Mouse (Mus musculus) MEL (cell line): ENCODE measurements around the gene Hoxb1. TPM values are rescaled to one million over a fixed set of nuclear protein-coding genes. Genes with fewer than 3 reads are reported as not detected.

Experiments used
- DNase-seq: peaks from one replicate; pipeline ENCODE4 v3.0.0; 2011; ENCODE audit warnings: low read depth, low spot score
- H3K27ac ChIP-seq: 2 replicates; pipeline ENCODE4 v1.5.1; 2012; ENCODE audit warnings: low read depth, mild to moderate bottlenecking, control low read depth, low read length, moderate library complexity; ENCODE audit not compliant: control insufficient read depth
- H3K27me3 ChIP-seq, 2 experiments: fragments of 150-350 bp in 1 of 2; sonication (generic) in 1 of 2; 2 replicates each; pipeline ENCODE4 v1.6.1; 2012; ENCODE audit warnings: low read length in 2 of 2, mild to moderate bottlenecking in 2 of 2, improper control_type of control experiment in 1 of 2, moderate library complexity in 1 of 2; ENCODE audit not compliant: insufficient read depth in 2 of 2, control insufficient read depth in 1 of 2
- H3K36me3 ChIP-seq, 2 experiments: 2 replicates each; pipeline ENCODE4 v1.6.1; 2012 to 2014; ENCODE audit warnings: low read length in 2 of 2, improper control_type of control experiment in 1 of 2, inconsistent platforms in 1 of 2, mild to moderate bottlenecking in 1 of 2; ENCODE audit not compliant: insufficient read depth in 2 of 2, control insufficient read depth in 1 of 2
- H3K4me1 ChIP-seq, 2 experiments: fragments of 150-350 bp in 1 of 2; sonication (generic) in 1 of 2; 2 replicates each; pipeline ENCODE4 v1.6.1; 2012; ENCODE audit warnings: low read length in 2 of 2, improper control_type of control experiment in 1 of 2, mild to moderate bottlenecking in 1 of 2; ENCODE audit not compliant: insufficient read depth in 2 of 2, control insufficient read depth in 1 of 2
- H3K4me3 ChIP-seq, 2 experiments: fragments of 150-350 bp in 1 of 2; sonication (generic) in 1 of 2; 2 replicates each; pipeline ENCODE4 v1.5.1; 2012; ENCODE audit warnings: low read depth in 2 of 2, low read length in 2 of 2, mild to moderate bottlenecking in 2 of 2, moderate library complexity in 2 of 2, control low read depth in 1 of 2, improper control_type of control experiment in 1 of 2; ENCODE audit not compliant: control insufficient read depth in 1 of 2, insufficient read depth in 1 of 2
- H3K79me2 ChIP-seq: 2 replicates; pipeline ENCODE4 v1.6.1; 2012; ENCODE audit warnings: mild to moderate bottlenecking, low read length, moderate library complexity; ENCODE audit not compliant: control insufficient read depth, poor library complexity, insufficient read depth
- H3K9ac ChIP-seq: 2 replicates; pipeline ENCODE4 v1.6.1; 2012; ENCODE audit warnings: low read depth, mild to moderate bottlenecking, control low read depth, low read length, moderate library complexity; ENCODE audit not compliant: control insufficient read depth, poor library complexity, severe bottlenecking
- H3K9me3 ChIP-seq: fragments of 150-350 bp; sonication (generic); replicated peaks from 2 replicates; pipeline ENCODE4 v1.6.1; 2012; ENCODE audit warnings: mild to moderate bottlenecking, low read length, improper control_type of control experiment, moderate library complexity; ENCODE audit not compliant: insufficient read depth
- BHLHE40 ChIP-seq: IDR thresholded peaks from 2 replicates; pipeline ENCODE4 v1.6.1; 2012; ENCODE audit warnings: low read depth, mild to moderate bottlenecking, inconsistent platforms, low read length, improper control_type of control experiment, borderline replicate concordance
- CTCF ChIP-seq, 3 experiments: IDR thresholded peaks in 2 of 3; conservative IDR thresholded peaks in 1 of 3; 2 replicates each; pipeline ENCODE4 v1.5.1; 2011 to 2012; ENCODE audit warnings: low read length in 3 of 3, low read depth in 2 of 3, mild to moderate bottlenecking in 2 of 3, improper control_type of control experiment in 1 of 3, inconsistent platforms in 1 of 3, mixed read lengths in 1 of 3, moderate library complexity in 1 of 3; ENCODE audit not compliant: control insufficient read depth in 1 of 3, insufficient read depth in 1 of 3, poor library complexity in 1 of 3, severe bottlenecking in 1 of 3
- E2F4 ChIP-seq: IDR thresholded peaks from 2 replicates; pipeline ENCODE4 v1.6.1; 2011; ENCODE audit warnings: low read depth, low read length, improper control_type of control experiment, borderline replicate concordance
- ELF1 ChIP-seq: IDR thresholded peaks from 2 replicates; pipeline ENCODE4 v1.6.1; 2014; ENCODE audit warnings: low read depth, mild to moderate bottlenecking, inconsistent platforms, low read length, improper control_type of control experiment, moderate library complexity
- EP300 ChIP-seq, 2 experiments: IDR thresholded peaks; 2 replicates each; pipeline ENCODE4 v1.6.1; 2011; ENCODE audit warnings: improper control_type of control experiment in 2 of 2, low read length in 2 of 2, low read depth in 1 of 2, mild to moderate bottlenecking in 1 of 2
- GABPA ChIP-seq: IDR thresholded peaks from 2 replicates; pipeline ENCODE4 v1.6.1; 2012; ENCODE audit warnings: low read depth, mild to moderate bottlenecking, inconsistent platforms, low read length, improper control_type of control experiment, moderate library complexity
- JUND ChIP-seq: IDR thresholded peaks from 2 replicates; pipeline ENCODE4 v1.6.1; 2011; ENCODE audit warnings: low read depth, mild to moderate bottlenecking, improper control_type of control experiment, low read length
- MAFK ChIP-seq: IDR thresholded peaks from 2 replicates; pipeline ENCODE4 v1.6.1; 2011; ENCODE audit warnings: low read depth, mild to moderate bottlenecking, low read length, improper control_type of control experiment, borderline replicate concordance
- MAX ChIP-seq: IDR thresholded peaks from 2 replicates; pipeline ENCODE4 v1.6.1; 2011; ENCODE audit warnings: low read length, improper control_type of control experiment
- MYC ChIP-seq: IDR thresholded peaks from 2 replicates; pipeline ENCODE4 v1.6.1; 2011; ENCODE audit warnings: low read depth, mild to moderate bottlenecking, low read length, improper control_type of control experiment, moderate library complexity
- POLR2A ChIP-seq, 2 experiments: IDR thresholded peaks; 2 replicates each; pipeline ENCODE4 v1.6.1; 2011 to 2012; ENCODE audit warnings: low read length in 2 of 2, mild to moderate bottlenecking in 2 of 2, control low read depth in 1 of 2, improper control_type of control experiment in 1 of 2, low read depth in 1 of 2, moderate library complexity in 1 of 2; ENCODE audit not compliant: control insufficient read depth in 1 of 2, insufficient read depth in 1 of 2, poor library complexity in 1 of 2
- RAD21 ChIP-seq: IDR thresholded peaks from 2 replicates; pipeline ENCODE4 v1.6.1; 2011; ENCODE audit warnings: mild to moderate bottlenecking, low read depth, low read length, improper control_type of control experiment
- SIN3A ChIP-seq: IDR thresholded peaks from 2 replicates; pipeline ENCODE4 v1.6.1; 2012; ENCODE audit warnings: low read length, improper control_type of control experiment, inconsistent platforms
- TBP ChIP-seq: IDR thresholded peaks from 2 replicates; pipeline ENCODE4 v1.8.0; 2011; ENCODE audit warnings: low read depth, low read length, improper control_type of control experiment
- USF1 ChIP-seq: IDR thresholded peaks from 2 replicates; pipeline ENCODE4 v1.6.1; 2014; ENCODE audit warnings: low read depth, mild to moderate bottlenecking, inconsistent platforms, low read length, improper control_type of control experiment, moderate library complexity
- USF2 ChIP-seq, 2 experiments: IDR thresholded peaks; 2 replicates each; pipeline ENCODE4 v1.6.1; 2011 to 2012; ENCODE audit warnings: improper control_type of control experiment in 2 of 2, low read length in 2 of 2, borderline replicate concordance in 1 of 2, inconsistent platforms in 1 of 2, low read depth in 1 of 2, mild to moderate bottlenecking in 1 of 2; ENCODE audit not compliant: insufficient read depth in 1 of 2
- ZNF384 ChIP-seq: IDR thresholded peaks from 2 replicates; pipeline ENCODE4 v1.6.1; 2012; ENCODE audit warnings: low read depth, mild to moderate bottlenecking, inconsistent platforms, low read length, improper control_type of control experiment
- polyA plus RNA-seq, 2 experiments: library from polyadenylated mRNA; stranded (reverse) in 1 of 2; unstranded in 1 of 2; fragments of >175 nt in 1 of 2; fragments of >200 nt in 1 of 2; gene quantifications; 2 replicates each; pipeline versions ENCODE4 v1.2.1 to v1.2.4; 2012; ENCODE audit warnings: low replicate concordance in 2 of 2, low read depth in 1 of 2; ENCODE audit not compliant: insufficient read length in 2 of 2, insufficient read depth in 1 of 2, missing spikeins in 1 of 2
- total RNA-seq: library from RNA; depleted of rRNA; stranded (reverse); fragments of 300-350 nt; gene quantifications from 2 replicates; pipeline ENCODE4 v1.2.3, GENCODE M21; 2012

Hoxb1 gene
- total and polyA plus RNA-seq, 3 experiments: not detected

- no peaks in the 10 kb centered on the region for H3K79me2 ChIP-seq
- TF ChIP-seq E2F4: no peak
- TF ChIP-seq MAX: no peak
- TF ChIP-seq ELF1: no peak
- TF ChIP-seq CTCF (IDR thresholded peaks at IDR 0.05 in 2 of 3, conservative IDR thresholded peaks at IDR 0.05 in 1 of 3; ENCODE audit: control insufficient read depth in 1 of 3, insufficient read depth in 1 of 3, low read depth in 2 of 3, low read length in 3 of 3, poor library complexity in 1 of 3, severe bottlenecking in 1 of 3): no peak
- TF ChIP-seq RAD21: no peak
- TF ChIP-seq USF2 (IDR thresholded peaks at IDR 0.05; ENCODE audit: borderline replicate concordance in 1 of 2, insufficient read depth in 1 of 2, low read depth in 1 of 2, low read length in 2 of 2): no peak
- no peak for TF ChIP-seq EP300 (IDR thresholded peaks at IDR 0.05; ENCODE audit: low read depth in 1 of 2, low read length in 2 of 2)
- no peak for TF ChIP-seq POLR2A (IDR thresholded peaks at IDR 0.05; ENCODE audit: control insufficient read depth in 1 of 2, insufficient read depth in 1 of 2, low read depth in 1 of 2, low read length in 2 of 2, poor library complexity in 1 of 2)
- TF ChIP-seq TBP: no peak
- no peak for TF ChIP-seq MAFK
- TF ChIP-seq ZNF384: no peak
- no peak for TF ChIP-seq SIN3A
- no peaks in the 10 kb centered on the region for H3K9me3 ChIP-seq
- H3K9ac ChIP-seq: no peak overlapping the region
- no peaks in the 10 kb centered on the region for H3K36me3 ChIP-seq
- no peak for DNase-seq
- no peak overlapping the region for H3K27ac ChIP-seq
- no peak overlapping the region for H3K4me3 ChIP-seq
- H3K4me1 ChIP-seq: no peaks in the 10 kb centered on the region
- peaks cover 0 to 1% of the 10 kb centered on the region in 2 experiments; a peak in 2 of 4 replicates for H3K27me3 ChIP-seq
Measured at GRCm38 (mm10) chr11:96347717-96348116, 17.8 kb upstream of the Hoxb1 start.

GRCm38 (mm10) chr11:96348141-96348928 is 17.2 kb upstream of the Hoxb1 start:
- peaks cover 0 to 3% of the 10 kb centered on the region in 2 experiments; a peak in 2 of 4 replicates for H3K27me3 ChIP-seq
- H3K27ac ChIP-seq: no peak overlapping the region
- no peaks in the 10 kb centered on the region for H3K9me3 ChIP-seq
- no peaks in the 10 kb centered on the region for H3K4me1 ChIP-seq
- no peak for TF ChIP-seq MYC
- no peak for TF ChIP-seq MAFK
- TF ChIP-seq JUND: no peak
- no peak for TF ChIP-seq ELF1
- TF ChIP-seq GABPA: no peak
- TF ChIP-seq BHLHE40: no peak
- TF ChIP-seq CTCF (IDR thresholded peaks at IDR 0.05 in 2 of 3, conservative IDR thresholded peaks at IDR 0.05 in 1 of 3; ENCODE audit: control insufficient read depth in 1 of 3, insufficient read depth in 1 of 3, low read depth in 2 of 3, low read length in 3 of 3, poor library complexity in 1 of 3, severe bottlenecking in 1 of 3): no peak
- TF ChIP-seq USF1: no peak
- no peak for TF ChIP-seq POLR2A (IDR thresholded peaks at IDR 0.05; ENCODE audit: control insufficient read depth in 1 of 2, insufficient read depth in 1 of 2, low read depth in 1 of 2, low read length in 2 of 2, poor library complexity in 1 of 2)
- H3K79me2 ChIP-seq: no peaks in the 10 kb centered on the region
- no peak overlapping the region for H3K4me3 ChIP-seq
- no peak for DNase-seq
- H3K9ac ChIP-seq: no peak overlapping the region
- no peaks in the 10 kb centered on the region for H3K36me3 ChIP-seq
